In the genomic region with DNA sequence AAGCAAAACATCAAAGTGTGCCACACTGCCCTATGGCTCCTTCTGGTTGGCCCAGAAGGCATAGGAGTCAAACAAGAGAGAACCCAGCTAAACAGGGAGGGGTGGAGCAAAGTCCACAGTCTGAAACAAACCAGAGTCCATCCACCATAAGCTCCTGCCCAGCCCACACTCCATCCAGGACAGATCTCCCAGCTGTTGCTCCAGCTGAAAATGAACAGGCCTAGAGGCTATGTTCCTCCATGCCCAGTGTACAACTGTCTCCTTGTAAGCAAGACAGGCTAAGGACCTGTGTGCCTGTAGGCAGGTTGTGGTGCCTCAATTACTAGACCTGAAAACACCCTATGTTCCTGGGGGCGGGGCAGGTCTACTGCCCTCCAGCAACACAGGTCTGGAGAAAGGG, we compare ENCODE assay signal across 8 mouse cellular contexts. TPM values are rescaled to one million over a fixed set of nuclear protein-coding genes. Genes with fewer than 3 reads are reported as not detected.
DNase-seq lines count a peak whose midpoint lies in the region; ATAC-seq and TF ChIP-seq lines count a peak whose summit lies in the region.

No protein-coding gene starts in this region.

- no peaks in the 10 kb centered on the region for H3K9me3 ChIP-seq in embryonic facial prominence, embryonic 15.5 days (replicated peaks)
- H3K9me3 ChIP-seq in kidney, embryonic 14.5 days (ENCODE audit: control insufficient read depth, low read length) = no peaks in the 10 kb centered on the region
- no peaks in the 10 kb centered on the region for H3K9me3 ChIP-seq in midbrain, embryonic 12.5 days

- peak overlapping the region; percentile 60 for H3K4me3 ChIP-seq in embryonic facial prominence, embryonic 15.5 days (replicated peaks)
- peak overlapping the region; percentile 70 for H3K4me3 ChIP-seq in kidney, embryonic 14.5 days (ENCODE audit: low read length)
- peak overlapping the region; percentile 60 for H3K4me3 ChIP-seq in midbrain, embryonic 12.5 days
- H3K4me3 ChIP-seq in cerebellum, adult 2 months (replicated peaks; ENCODE audit: insufficient read depth, low read depth, low read length) = no peak overlapping the region

- no peak overlapping the region for H3K9ac ChIP-seq in embryonic facial prominence, embryonic 15.5 days
- H3K9ac ChIP-seq in kidney, embryonic 14.5 days (ENCODE audit: low read depth, low read length) = peak overlapping the region; percentile 86; the same call in 1 of the 2 replicates
- peak overlapping the region; percentile 34; the same call in 1 of the 2 replicates for H3K9ac ChIP-seq in midbrain, embryonic 12.5 days (replicated peaks)

- peak; percentile 39 for DNase-seq in cerebellum, adult 9-11 months
- DNase-seq in cerebellum, adult 2 months = no peak
- DNase-seq in spleen, adult 12 weeks (ENCODE audit: low spot score) = no peak
- DNase-seq in layer of hippocampus, postnatal 14 days (ENCODE audit: low spot score in 2 of 2) = no peak

- TF ChIP-seq CTCF in cerebellum, adult 2 months (IDR thresholded peaks at IDR 0.05; ENCODE audit: borderline replicate concordance, insufficient read depth, low read depth, low read length) = no peak

- peaks cover 57% of the 10 kb centered on the region for H3K4me1 ChIP-seq in embryonic facial prominence, embryonic 15.5 days
- peaks cover 30% of the 10 kb centered on the region for H3K4me1 ChIP-seq in kidney, embryonic 14.5 days (ENCODE audit: control insufficient read depth, insufficient read depth, low read length)
- peaks cover 18% of the 10 kb centered on the region for H3K4me1 ChIP-seq in midbrain, embryonic 12.5 days
- H3K4me1 ChIP-seq in cerebellum, adult 2 months (ENCODE audit: control insufficient read depth, insufficient read depth, low read length) = no peaks in the 10 kb centered on the region

- no peaks in the 10 kb centered on the region for H3K27me3 ChIP-seq in embryonic facial prominence, embryonic 15.5 days
- H3K27me3 ChIP-seq in kidney, embryonic 14.5 days (ENCODE audit: control insufficient read depth, insufficient read depth, low read length) = no peaks in the 10 kb centered on the region
- peaks cover 3% of the 10 kb centered on the region; the same call in 1 of the 2 replicates for H3K27me3 ChIP-seq in midbrain, embryonic 12.5 days
- H3K27me3 ChIP-seq in cerebellum, adult 2 months (ENCODE audit: control insufficient read depth, insufficient read depth, low read length) = no peaks in the 10 kb centered on the region

- ATAC-seq in cerebellum, adult (ENCODE audit: insufficient number of reproducible peaks, low FRiP score, low TSS enrichment) = no peak
- ATAC-seq in embryonic facial prominence, embryonic 15.5 days (ENCODE audit: insufficient number of reproducible peaks, low FRiP score, low TSS enrichment, low read depth) = no peak
- ATAC-seq in kidney, embryonic 14.5 days (ENCODE audit: low FRiP score, low TSS enrichment) = no peak
- no peak for ATAC-seq in midbrain, embryonic 12.5 days (ENCODE audit: low FRiP score, low read depth)

- no peak for TF ChIP-seq POLR2A in cerebellum, adult 2 months (IDR thresholded peaks at IDR 0.05; ENCODE audit: borderline replicate concordance, insufficient read depth, low read length)

- 61% methylated on average over 1 of the region's 1 CpGs for WGBS in embryonic facial prominence, embryonic 15.5 days
- WGBS in kidney, embryonic 14.5 days = 69% methylated on average over 1 of the region's 1 CpGs
- WGBS in midbrain, embryonic 12.5 days = 88% methylated on average over 1 of the region's 1 CpGs
- WGBS in cerebellum, adult 2 months = 76% methylated on average over 1 of the region's 1 CpGs

- peak overlapping the region; percentile 90 for H3K4me2 ChIP-seq in embryonic facial prominence, embryonic 15.5 days (replicated peaks)
- peak overlapping the region; percentile 86 for H3K4me2 ChIP-seq in kidney, embryonic 14.5 days (replicated peaks; ENCODE audit: low read depth, low read length)
- peak overlapping the region; percentile 71 for H3K4me2 ChIP-seq in midbrain, embryonic 12.5 days (replicated peaks)

- peak overlapping the region; percentile 96; the same call in 1 of the 2 replicates for H3K27ac ChIP-seq in embryonic facial prominence, embryonic 15.5 days (replicated peaks)
- H3K27ac ChIP-seq in kidney, embryonic 14.5 days (ENCODE audit: low read depth, low read length) = peak overlapping the region; percentile 95; the same call in 1 of the 2 replicates
- no peak overlapping the region for H3K27ac ChIP-seq in midbrain, embryonic 12.5 days (replicated peaks)
- no peak overlapping the region for H3K27ac ChIP-seq in cerebellum, adult 2 months (ENCODE audit: insufficient read depth, low read length)

- 0 out of 2 replicates have a peak, but pooled peaks cover 4% of the 10 kb centered on the region for H3K36me3 ChIP-seq in embryonic facial prominence, embryonic 15.5 days
- peaks cover under 1% of the 10 kb centered on the region; the same call in 1 of the 2 replicates for H3K36me3 ChIP-seq in kidney, embryonic 14.5 days (ENCODE audit: control insufficient read depth, insufficient read depth, low read length)
- no peaks in the 10 kb centered on the region for H3K36me3 ChIP-seq in midbrain, embryonic 12.5 days

RNA-seq across cellular contexts. Expression of a gene that starts 2.6 kb away (rescaled TPM):
- 23.6 and 24.5 TPM in 2 replicates for polyA plus RNA-seq in embryonic facial prominence, embryonic 15.5 days (2015; fragmentation: Nextera tagmentation; extraction: Ambion mirVana)
- 24.5 and 25.7 TPM in 2 replicates for polyA plus RNA-seq in kidney, embryonic 14.5 days (2014; fragmentation: Nextera tagmentation; extraction: Ambion mirVana)
- 17.8 and 19.2 TPM in 2 replicates for polyA plus RNA-seq in midbrain, embryonic 12.5 days (2016; fragmentation: Nextera tagmentation; extraction: Ambion mirVana)
- polyA plus RNA-seq in cerebellum, adult 2 months (2012; rRNA removed) = 9.8 and 9.9 TPM in 2 replicates
- 1 to 10 TPM; 3.2 to 4.5 TPM for total RNA-seq in layer of hippocampus, postnatal 14 days (2021)

RNA-seq across cellular contexts. Expression of a gene that starts 15.5 kb away (rescaled TPM):
- 42.1 and 52.8 TPM in 2 replicates for polyA plus RNA-seq in embryonic facial prominence, embryonic 15.5 days (2015; fragmentation: Nextera tagmentation; extraction: Ambion mirVana)
- polyA plus RNA-seq in kidney, embryonic 14.5 days (2014; fragmentation: Nextera tagmentation; extraction: Ambion mirVana) = 7.7 and 21.1 TPM in 2 replicates
- polyA plus RNA-seq in midbrain, embryonic 12.5 days (2016; fragmentation: Nextera tagmentation; extraction: Ambion mirVana) = 21.5 and 22.1 TPM in 2 replicates
- 8.8 and 10.0 TPM in 2 replicates for polyA plus RNA-seq in cerebellum, adult 2 months (2012; rRNA removed)
- 10 to 100 TPM; 24.0 to 24.2 TPM for total RNA-seq in layer of hippocampus, postnatal 14 days (2021)

RNA-seq across cellular contexts. Expression of a gene that starts 37.4 kb away (rescaled TPM):
- 33.2 and 33.4 TPM in 2 replicates for polyA plus RNA-seq in embryonic facial prominence, embryonic 15.5 days (2015; fragmentation: Nextera tagmentation; extraction: Ambion mirVana)
- polyA plus RNA-seq in kidney, embryonic 14.5 days (2014; fragmentation: Nextera tagmentation; extraction: Ambion mirVana) = 42.4 and 47.3 TPM in 2 replicates
- 28.2 and 35.6 TPM in 2 replicates for polyA plus RNA-seq in midbrain, embryonic 12.5 days (2016; fragmentation: Nextera tagmentation; extraction: Ambion mirVana)
- polyA plus RNA-seq in cerebellum, adult 2 months (2012; rRNA removed) = 16.0 and 19.5 TPM in 2 replicates
- 10 to 100 TPM; 19.8 to 30.5 TPM for total RNA-seq in layer of hippocampus, postnatal 14 days (2021)

Comparison
In these comparisons a context has a peak if more than half of its experiments do, and no peak if none do; other contexts are left out.
1. H3K27ac ChIP-seq: peak in embryonic facial prominence, embryonic 15.5 days (single experiment) and kidney, embryonic 14.5 days (single experiment); none in midbrain, embryonic 12.5 days (single experiment) and cerebellum, adult 2 months (single experiment).
2. Peak in every context shown above with its lines, with median percentiles within 50 percentile points of each other: H3K4me2 ChIP-seq.